Mouse (Mus musculus) monocyte, adult 5-6 weeks (primary cell): ENCODE data around the gene Rasgrp1. TPM values are rescaled to one million over a fixed set of nuclear protein-coding genes. Genes with fewer than 3 reads are reported as not detected.

Experiments used
- ATAC-seq: fragments of 153-309, 156-312 bp; replicated peaks from 2 replicates; pipeline ENCODE4 v1.8.0; 2017; ENCODE audit warnings: mild to moderate bottlenecking; ENCODE audit not compliant: low TSS enrichment, insufficient number of reproducible peaks, severe bottlenecking, poor library complexity, low FRiP score
- total RNA-seq: library from RNA; stranded (forward); fragments of 200-1000, 200-491, 200-594 nt; gene quantifications from 3 replicates; pipeline ENCODE4 v1.2.3, GENCODE M21; 2017

Gene Rasgrp1
- total RNA-seq, 1 experiment from 2014 or later = 54.2 TPM

GRCm38 (mm10) chr2:117263786-117264408, 78.9 kb downstream of the Rasgrp1 start:
- peak; percentile 94 for ATAC-seq

DNA sequence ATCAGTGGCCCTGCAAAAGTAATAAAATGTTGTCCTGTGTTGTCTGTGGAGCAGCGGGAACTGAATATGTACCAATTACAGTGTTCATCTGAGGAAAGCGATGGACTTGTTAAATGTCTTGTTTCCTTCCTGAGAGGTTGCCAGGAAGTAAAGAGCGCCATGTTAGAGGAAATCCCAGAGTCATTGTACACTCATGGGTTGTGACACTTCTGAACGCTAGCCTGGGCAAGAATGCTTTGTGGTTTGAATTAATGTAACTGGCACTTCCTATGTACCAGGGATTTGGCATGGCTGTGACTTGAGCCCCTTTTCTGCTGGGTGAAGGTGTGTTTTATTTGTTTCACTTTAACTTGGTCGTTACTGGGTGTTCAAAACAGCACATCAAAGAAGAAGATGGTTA, 80.6 kb downstream of the Rasgrp1 start:
- no peak for ATAC-seq

- no peak for ATAC-seq
Observed at GRCm38 (mm10) chr2:117257617-117258016, 85.2 kb downstream of the Rasgrp1 start.

DNA sequence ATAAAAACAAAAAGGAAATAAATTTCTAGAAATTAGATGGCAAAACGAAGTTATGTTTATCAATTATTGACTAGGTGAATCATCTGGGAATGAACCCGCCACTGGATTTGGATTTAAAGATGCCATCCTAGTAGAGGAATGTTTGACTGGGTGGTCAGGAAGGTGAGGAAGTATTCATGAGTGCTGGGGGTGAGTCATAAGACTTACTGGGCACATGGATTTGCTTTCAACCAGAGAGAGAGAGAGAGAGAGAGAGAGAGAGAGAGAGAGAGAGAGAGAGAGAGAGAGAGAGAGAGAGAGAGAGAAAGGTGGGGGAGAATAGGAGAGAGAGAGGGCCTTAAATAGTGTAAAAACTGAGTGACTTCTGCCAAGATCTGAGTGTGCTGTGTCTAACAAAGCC, 87.4 kb downstream of the Rasgrp1 start:
- ATAC-seq = no peak

DNA sequence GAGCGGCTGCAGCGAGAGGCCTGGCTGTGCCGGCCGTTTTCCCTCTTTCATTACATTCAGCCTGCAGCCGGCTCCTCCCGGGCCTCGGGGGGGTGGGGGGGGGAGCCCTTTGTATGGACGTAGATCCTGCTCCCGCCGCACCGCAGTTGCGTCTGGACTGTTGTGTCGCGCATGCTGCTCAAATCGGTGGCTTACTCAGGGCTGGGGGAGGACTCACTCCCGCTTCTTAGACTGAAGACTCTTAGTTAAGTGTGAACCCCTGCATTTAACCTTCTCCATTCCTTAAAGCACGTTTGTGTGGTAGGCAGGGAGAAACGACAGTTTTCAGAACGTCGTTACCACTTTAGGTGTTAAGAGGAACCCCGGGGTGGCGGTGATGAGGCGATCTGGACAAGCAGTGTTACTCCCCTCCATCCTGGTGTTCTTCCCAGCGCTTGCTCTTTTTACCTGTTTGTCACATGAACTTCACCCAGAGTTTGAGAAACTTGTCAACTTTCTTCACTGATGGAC, 92.7 kb downstream of the Rasgrp1 start:
- no peak for ATAC-seq

DNA sequence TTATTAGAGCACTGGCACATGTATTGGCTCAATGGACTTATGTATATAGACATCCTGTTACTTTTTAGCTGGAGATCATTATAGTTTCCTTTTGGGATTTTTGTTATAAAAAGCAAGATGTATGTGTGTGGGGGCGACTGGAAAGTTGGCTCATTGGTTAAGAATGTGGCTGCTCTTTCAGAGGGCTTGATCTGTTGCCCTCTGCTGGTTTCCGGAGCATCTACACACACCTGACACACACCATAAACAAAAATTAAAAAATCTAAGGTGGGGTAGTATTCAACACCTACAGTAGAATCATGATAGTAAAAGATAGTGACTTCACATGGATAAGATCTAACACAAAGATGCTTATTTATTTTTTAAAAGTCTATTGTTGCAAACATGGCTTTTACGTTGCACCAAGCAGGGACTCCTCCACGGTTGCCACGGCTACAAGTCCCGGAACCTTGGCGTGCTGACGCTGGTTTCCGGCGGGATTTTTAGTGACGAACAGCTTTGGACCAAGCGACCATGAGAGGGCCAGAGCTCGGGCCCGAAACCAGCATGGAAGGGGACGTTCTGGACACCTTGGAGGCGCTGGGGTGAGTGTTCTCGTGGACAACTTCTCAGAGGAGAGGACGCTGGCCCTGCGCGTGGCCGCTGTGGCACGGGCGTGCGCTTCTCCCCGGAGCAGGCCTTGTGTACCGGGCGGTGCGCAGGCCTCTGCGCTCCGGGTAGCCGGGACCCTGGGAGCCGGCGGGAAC, 93.4 kb downstream of the Rasgrp1 start, which contains the start of gene Fam98b:
Gene Fam98b (plus strand): TSS at position 485 of the 746 bp plus-strand sequence.
- ATAC-seq = peak; percentile 92

DNA sequence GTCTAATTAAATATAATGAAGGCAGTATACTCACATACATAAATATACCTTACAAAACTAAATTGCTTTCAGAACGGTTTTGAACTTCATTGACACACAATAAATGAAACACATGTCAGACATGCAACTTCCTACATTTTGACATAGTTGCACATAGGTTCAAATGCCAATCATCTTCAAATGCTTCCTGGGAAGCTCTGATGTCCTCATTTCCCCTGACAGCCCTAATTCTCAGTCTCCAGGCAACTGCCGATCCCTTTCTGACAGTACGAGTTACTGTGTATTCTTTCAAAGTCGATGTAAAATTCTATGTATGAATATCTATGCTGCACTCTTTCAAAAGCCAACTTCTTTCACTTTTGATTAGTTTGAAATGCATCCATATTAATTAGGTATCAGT, 100.8 kb downstream of the Rasgrp1 start:
- ATAC-seq = no peak

DNA sequence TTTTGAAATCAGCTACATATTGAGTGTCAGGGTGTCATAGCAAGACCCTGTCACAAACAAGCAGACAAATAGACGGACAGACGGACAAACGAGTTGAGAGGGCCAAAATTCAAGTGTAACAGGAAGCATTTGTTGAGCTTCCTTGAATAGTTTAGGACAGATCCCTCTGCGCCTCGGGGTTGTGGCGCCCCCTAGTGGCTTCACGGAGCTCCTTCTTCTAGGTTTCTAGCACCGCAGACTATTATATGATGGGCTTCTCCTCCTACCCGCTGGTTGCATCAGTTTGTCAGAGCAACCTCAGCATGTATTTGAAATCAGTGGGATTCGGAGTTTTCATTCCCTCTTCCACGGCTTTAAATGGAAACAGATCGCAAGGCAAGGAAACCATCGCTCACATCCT, 111.5 kb downstream of the Rasgrp1 start:
- peak; percentile 81 for ATAC-seq

GRCm38 (mm10) chr2:117230261-117230660, 112.5 kb downstream of the Rasgrp1 start:
- ATAC-seq = no peak

Other genes with a start within 250 kb of the Rasgrp1 start
- 35.3 to 56.2 TPM (median 52.3 TPM) in 3 replicates for gene Spred1, start 221.6 kb downstream of the Rasgrp1 start, total RNA-seq
- 11.1 to 18.6 TPM (median 14.0 TPM) in 3 replicates for gene Fam98b, start 93.3 kb downstream of the Rasgrp1 start, total RNA-seq